Mouse (Mus musculus): ENCODE results near the gene Ube2z. TPM values are rescaled to one million over a fixed set of nuclear protein-coding genes. Genes with fewer than 3 reads are reported as not detected.

The Ube2z gene
- polyA plus RNA-seq, 1 experiment from 2014 or later = 28.3 TPM

- no peak for DNase-seq (ENCODE audit: low spot score)
- Histone ChIP-seq H3K4me3 (ENCODE audit: low read depth, low read length) (no peak overlapping the region), H3K27ac (replicated peaks; ENCODE audit: low read depth, low read length) (no peak overlapping the region), H3K9ac (replicated peaks; ENCODE audit: low read length) (no peak overlapping the region), H3K9me3 (replicated peaks; ENCODE audit: control insufficient read depth, low read length) (0 out of 2 replicates have a peak, but pooled peaks cover 4% of the 10 kb centered on the region), H3K27me3 (ENCODE audit: control insufficient read depth, insufficient read depth, low read length) (no peaks in the 10 kb centered on the region; the same call in 1 of the 2 replicates), H3K36me3 (replicated peaks; ENCODE audit: control insufficient read depth, insufficient read depth, low read depth, low read length) (no peaks in the 10 kb centered on the region), H3K4me1 (ENCODE audit: control insufficient read depth, insufficient read depth, low read length) (no peaks in the 10 kb centered on the region), H3K4me2 (ENCODE audit: low read depth, low read length) (no peak overlapping the region)
- no peak for ATAC-seq (replicated peaks; ENCODE audit: insufficient number of reproducible peaks, low FRiP score, low TSS enrichment, low read depth)
- 84% methylated on average over 6 of the region's 6 CpGs for WGBS
Observed at GRCm38 (mm10) chr11:96087981-96088380, 22.8 kb upstream of the Ube2z start.

- Histone ChIP-seq H3K4me1 (ENCODE audit: control insufficient read depth, insufficient read depth, low read length) (no peaks in the 10 kb centered on the region), H3K4me2 (ENCODE audit: low read depth, low read length) (no peak overlapping the region), H3K27ac (replicated peaks; ENCODE audit: low read depth, low read length) (no peak overlapping the region), H3K36me3 (replicated peaks; ENCODE audit: control insufficient read depth, insufficient read depth, low read depth, low read length) (no peaks in the 10 kb centered on the region), H3K4me3 (ENCODE audit: low read depth, low read length) (no peak overlapping the region), H3K9me3 (replicated peaks; ENCODE audit: control insufficient read depth, low read length) (no peaks in the 10 kb centered on the region), H3K27me3 (ENCODE audit: control insufficient read depth, insufficient read depth, low read length) (no peaks in the 10 kb centered on the region), H3K9ac (replicated peaks; ENCODE audit: low read length) (no peak overlapping the region)
- WGBS = 75% methylated on average over 3 of the region's 3 CpGs
- no peak for ATAC-seq (replicated peaks; ENCODE audit: insufficient number of reproducible peaks, low FRiP score, low TSS enrichment, low read depth)
- no peak for DNase-seq (ENCODE audit: low spot score)
Observed at GRCm38 (mm10) chr11:96082682-96083081, 17.5 kb upstream of the Ube2z start.

GRCm38 (mm10) chr11:96080736-96081135 lies 15.5 kb upstream of the Ube2z start:
- H3K9ac ChIP-seq (replicated peaks; ENCODE audit: low read length) = no peak overlapping the region
- WGBS = 73% methylated on average over 5 of the region's 5 CpGs
- no peak for ATAC-seq (replicated peaks; ENCODE audit: insufficient number of reproducible peaks, low FRiP score, low TSS enrichment, low read depth)
- H3K27me3 ChIP-seq (ENCODE audit: control insufficient read depth, insufficient read depth, low read length) = no peaks in the 10 kb centered on the region
- H3K4me1 ChIP-seq (ENCODE audit: control insufficient read depth, insufficient read depth, low read length) = no peaks in the 10 kb centered on the region
- H3K27ac ChIP-seq (replicated peaks; ENCODE audit: low read depth, low read length) = no peak overlapping the region
- H3K36me3 ChIP-seq (replicated peaks; ENCODE audit: control insufficient read depth, insufficient read depth, low read depth, low read length) = no peaks in the 10 kb centered on the region
- no peaks in the 10 kb centered on the region for H3K9me3 ChIP-seq (replicated peaks; ENCODE audit: control insufficient read depth, low read length)
- no peak for DNase-seq (ENCODE audit: low spot score)
- H3K4me2 ChIP-seq (ENCODE audit: low read depth, low read length) = no peak overlapping the region
- H3K4me3 ChIP-seq (ENCODE audit: low read depth, low read length) = no peak overlapping the region

GRCm38 (mm10) chr11:96076221-96077105 lies 11.3 kb upstream of the Ube2z start:
- 66% methylated on average over 13 of the region's 13 CpGs for WGBS
- H3K9ac ChIP-seq (replicated peaks; ENCODE audit: low read length) = 0 out of 2 replicates have a peak overlapping the region, but pooled peaks have one; percentile 15
- no peak for DNase-seq (ENCODE audit: low spot score)

GRCm38 (mm10) chr11:96075509-96076220 lies 10.5 kb upstream of the Ube2z start, which contains the start of gene Atp5g1:
TSS of gene Atp5g1 (minus strand) at chr11:96075670.
- ATAC-seq (replicated peaks; ENCODE audit: insufficient number of reproducible peaks, low FRiP score, low TSS enrichment, low read depth) = peak; percentile 96

More at GRCm38 (mm10) chr11:96076221-96077105, 11.3 kb upstream of the Ube2z start:
- Histone ChIP-seq H3K9me3 (replicated peaks; ENCODE audit: control insufficient read depth, low read length) (no peaks in the 10 kb centered on the region), H3K27ac (replicated peaks; ENCODE audit: low read depth, low read length) (no peak overlapping the region), H3K4me2 (ENCODE audit: low read depth, low read length) (peak overlapping the region; percentile 45), H3K4me3 (ENCODE audit: low read depth, low read length) (peak overlapping the region; percentile 27), H3K4me1 (ENCODE audit: control insufficient read depth, insufficient read depth, low read length) (peaks cover 7% of the 10 kb centered on the region; the same call in 1 of the 2 replicates), H3K27me3 (ENCODE audit: control insufficient read depth, insufficient read depth, low read length) (no peaks in the 10 kb centered on the region), H3K36me3 (replicated peaks; ENCODE audit: control insufficient read depth, insufficient read depth, low read depth, low read length) (no peaks in the 10 kb centered on the region)
- ATAC-seq (replicated peaks; ENCODE audit: insufficient number of reproducible peaks, low FRiP score, low TSS enrichment, low read depth) = no peak

GRCm38 (mm10) chr11:96075177-96075508 lies 10.0 kb upstream of the Ube2z start:
- no peaks in the 10 kb centered on the region; the same call in 1 of the 2 replicates for H3K36me3 ChIP-seq (replicated peaks; ENCODE audit: control insufficient read depth, insufficient read depth, low read depth, low read length)
- H3K27me3 ChIP-seq (ENCODE audit: control insufficient read depth, insufficient read depth, low read length) = no peaks in the 10 kb centered on the region
- H3K9me3 ChIP-seq (replicated peaks; ENCODE audit: control insufficient read depth, low read length) = no peaks in the 10 kb centered on the region
- H3K4me2 ChIP-seq (ENCODE audit: low read depth, low read length) = peak overlapping the region; percentile 70
- H3K27ac ChIP-seq (replicated peaks; ENCODE audit: low read depth, low read length) = 0 out of 2 replicates have a peak overlapping the region, but pooled peaks have one; percentile 7
- peak overlapping the region; percentile 63 for H3K4me3 ChIP-seq (ENCODE audit: low read depth, low read length)
- ATAC-seq (replicated peaks; ENCODE audit: insufficient number of reproducible peaks, low FRiP score, low TSS enrichment, low read depth) (no peak), DNase-seq (ENCODE audit: low spot score) (no peak)
- 0% methylated on average over 15 of the region's 15 CpGs for WGBS
- H3K9ac ChIP-seq (replicated peaks; ENCODE audit: low read length) = peak overlapping the region; percentile 65
- peaks cover 7% of the 10 kb centered on the region; the same call in 1 of the 2 replicates for H3K4me1 ChIP-seq (ENCODE audit: control insufficient read depth, insufficient read depth, low read length)

More at GRCm38 (mm10) chr11:96075509-96076220, 10.5 kb upstream of the Ube2z start, which contains the start of gene Atp5g1:
- Histone ChIP-seq H3K36me3 (replicated peaks; ENCODE audit: control insufficient read depth, insufficient read depth, low read depth, low read length) (no peaks in the 10 kb centered on the region; the same call in 1 of the 2 replicates), H3K4me1 (ENCODE audit: control insufficient read depth, insufficient read depth, low read length) (peaks cover 7% of the 10 kb centered on the region; the same call in 1 of the 2 replicates), H3K4me3 (ENCODE audit: low read depth, low read length) (peak within 1 kb of the TSS; percentile 63), H3K9me3 (replicated peaks; ENCODE audit: control insufficient read depth, low read length) (no peaks in the 10 kb centered on the region), H3K4me2 (ENCODE audit: low read depth, low read length) (peak within 1 kb of the TSS; percentile 70), H3K27ac (replicated peaks; ENCODE audit: low read depth, low read length) (0 out of 2 replicates have a peak within 1 kb of the TSS, but pooled peaks have one; percentile 7), H3K27me3 (ENCODE audit: control insufficient read depth, insufficient read depth, low read length) (no peaks in the 10 kb centered on the region), H3K9ac (replicated peaks; ENCODE audit: low read length) (peak within 1 kb of the TSS; percentile 65)
- DNase-seq (ENCODE audit: low spot score) = peak; percentile 99
- under 1% methylated on average over 37 of the region's 37 CpGs for WGBS

- Histone ChIP-seq H3K27me3 (ENCODE audit: control insufficient read depth, insufficient read depth, low read length) (no peaks in the 10 kb centered on the region), H3K4me1 (ENCODE audit: control insufficient read depth, insufficient read depth, low read length) (peaks cover 7% of the 10 kb centered on the region; the same call in 1 of the 2 replicates), H3K27ac (replicated peaks; ENCODE audit: low read depth, low read length) (no peak overlapping the region), H3K4me3 (ENCODE audit: low read depth, low read length) (peak overlapping the region; percentile 63), H3K9ac (replicated peaks; ENCODE audit: low read length) (peak overlapping the region; percentile 65), H3K9me3 (replicated peaks; ENCODE audit: control insufficient read depth, low read length) (no peaks in the 10 kb centered on the region), H3K36me3 (replicated peaks; ENCODE audit: control insufficient read depth, insufficient read depth, low read depth, low read length) (no peaks in the 10 kb centered on the region; the same call in 1 of the 2 replicates), H3K4me2 (ENCODE audit: low read depth, low read length) (peak overlapping the region; percentile 70)
- ATAC-seq (replicated peaks; ENCODE audit: insufficient number of reproducible peaks, low FRiP score, low TSS enrichment, low read depth) (no peak), DNase-seq (ENCODE audit: low spot score) (no peak)
- WGBS = 24% methylated on average over 17 of the region's 17 CpGs
Observed at GRCm38 (mm10) chr11:96074351-96075176, 9.4 kb upstream of the Ube2z start.

Measured in embryonic facial prominence, embryonic 11.5 days (tissue).